Mouse (Mus musculus) midbrain, embryonic 10.5 days (tissue): ENCODE measurements around the gene Krt14. TPM values are rescaled to one million over a fixed set of nuclear protein-coding genes. Genes with fewer than 3 reads are reported as not detected.

Experiments
- DNase-seq: peaks from one replicate; pipeline ENCODE4 v3.0.0-alpha.2; 2017; ENCODE audit warnings: low spot score
- H3K27ac ChIP-seq: fragments of 300-500 bp; sonication (generic); replicated peaks from 2 replicates; pipeline ENCODE4 v1.5.1; 2016; ENCODE audit warnings: mild to moderate bottlenecking
- H3K27me3 ChIP-seq: fragments of 300-500 bp; sonication (generic); 2 replicates; pipeline ENCODE4 v1.6.1; 2016; ENCODE audit warnings: low read depth, mild to moderate bottlenecking; ENCODE audit not compliant: poor library complexity, severe bottlenecking
- H3K36me3 ChIP-seq: fragments of 300-500 bp; sonication (generic); 2 replicates; pipeline ENCODE4 v1.6.1; 2016; ENCODE audit warnings: mild to moderate bottlenecking, moderate library complexity
- H3K4me1 ChIP-seq: fragments of 300-500 bp; sonication (generic); 2 replicates; pipeline ENCODE4 v1.6.1; 2016
- H3K4me3 ChIP-seq: fragments of 300-500 bp; sonication (generic); 2 replicates; pipeline ENCODE4 v1.5.1; 2016; ENCODE audit warnings: mild to moderate bottlenecking, moderate library complexity
- H3K9me3 ChIP-seq: fragments of 300-500 bp; sonication (generic); replicated peaks from 2 replicates; pipeline ENCODE4 v1.6.1; 2016; ENCODE audit warnings: mild to moderate bottlenecking
- WGBS: fragments of 180-500 bp; shearing (Covaris S2); methylation state at CpG from one replicate; pipeline ENCODE4 v1.1.7; 2016; 5-methylcytosine and 5-hydroxymethylcytosine counted together
- polyA plus RNA-seq: library from polyadenylated mRNA; unstranded; fragments of >200 nt; fragmentation: Nextera tagmentation; extraction: Ambion mirVana; gene quantifications from 2 replicates; pipeline ENCODE4 v1.2.1, GENCODE M21; 2016

Gene Krt14
- polyA plus RNA-seq, 1 experiment from 2014 or later, result 1.2 TPM

- no peaks in the 10 kb centered on the region for H3K36me3 ChIP-seq
- no peaks in the 10 kb centered on the region for H3K4me1 ChIP-seq
- WGBS, result 70% methylated on average over 9 of the region's 9 CpGs
- H3K4me3 ChIP-seq, result no peak within 1 kb of the TSS
- no peak within 1 kb of the TSS for H3K27ac ChIP-seq
- no peaks in the 10 kb centered on the region for H3K27me3 ChIP-seq
- DNase-seq, result no peak
- H3K9me3 ChIP-seq, result no peaks in the 10 kb centered on the region
These were observed 14.4 kb downstream of the Krt14 start, which contains the start of gene Krt9 for GRCm38 (mm10) chr11:100192992-100193391. Gene Krt9 (minus strand): TSS chr11:100193246.

- 97% methylated on average over 3 of the region's 3 CpGs for WGBS
- Histone ChIP-seq H3K27ac (no peak overlapping the region), H3K4me3 (no peak overlapping the region), H3K9me3 (no peaks in the 10 kb centered on the region), H3K36me3 (no peaks in the 10 kb centered on the region), H3K4me1 (no peaks in the 10 kb centered on the region), H3K27me3 (no peaks in the 10 kb centered on the region)
- DNase-seq, result no peak
These were observed 15.5 kb downstream of the Krt14 start for GRCm38 (mm10) chr11:100191820-100192219.

- Histone ChIP-seq H3K9me3 (no peaks in the 10 kb centered on the region), H3K4me3 (no peak overlapping the region), H3K27me3 (no peaks in the 10 kb centered on the region), H3K36me3 (no peaks in the 10 kb centered on the region), H3K4me1 (0 out of 2 replicates have a peak, but pooled peaks cover 5% of the 10 kb centered on the region), H3K27ac (no peak overlapping the region)
- 88% methylated on average over 8 of the region's 8 CpGs for WGBS
- DNase-seq, result no peak
These were observed 20.6 kb downstream of the Krt14 start for GRCm38 (mm10) chr11:100186736-100187135.

GRCm38 (mm10) chr11:100181725-100182124 lies 25.6 kb downstream of the Krt14 start:
- Histone ChIP-seq H3K4me1 (0 out of 2 replicates have a peak, but pooled peaks cover 5% of the 10 kb centered on the region), H3K4me3 (no peak overlapping the region), H3K27me3 (no peaks in the 10 kb centered on the region), H3K27ac (no peak overlapping the region), H3K9me3 (no peaks in the 10 kb centered on the region), H3K36me3 (no peaks in the 10 kb centered on the region)
- WGBS, result 84% methylated on average over 7 of the region's 7 CpGs
- DNase-seq, result no peak

- Histone ChIP-seq H3K4me3 (no peak overlapping the region), H3K27ac (no peak overlapping the region), H3K4me1 (0 out of 2 replicates have a peak, but pooled peaks cover 5% of the 10 kb centered on the region), H3K36me3 (no peaks in the 10 kb centered on the region), H3K9me3 (no peaks in the 10 kb centered on the region), H3K27me3 (no peaks in the 10 kb centered on the region)
- DNase-seq, result no peak
- 75% methylated on average over 3 of the region's 3 CpGs for WGBS
These were observed 28.1 kb downstream of the Krt14 start for GRCm38 (mm10) chr11:100179260-100179659.

- DNase-seq, result no peak
- 83% methylated on average over 5 of the region's 5 CpGs for WGBS
- Histone ChIP-seq H3K4me3 (no peak overlapping the region), H3K27ac (no peak overlapping the region), H3K9me3 (no peaks in the 10 kb centered on the region), H3K36me3 (no peaks in the 10 kb centered on the region), H3K4me1 (0 out of 2 replicates have a peak, but pooled peaks cover 5% of the 10 kb centered on the region), H3K27me3 (no peaks in the 10 kb centered on the region)
These were observed 29.0 kb downstream of the Krt14 start for GRCm38 (mm10) chr11:100178307-100178706.

- 82% methylated on average over 9 of the region's 9 CpGs for WGBS
- Histone ChIP-seq H3K4me1 (no peaks in the 10 kb centered on the region), H3K9me3 (no peaks in the 10 kb centered on the region), H3K27ac (no peak overlapping the region), H3K4me3 (no peak overlapping the region), H3K27me3 (no peaks in the 10 kb centered on the region), H3K36me3 (no peaks in the 10 kb centered on the region)
- DNase-seq, result no peak
These were observed 30.6 kb downstream of the Krt14 start for GRCm38 (mm10) chr11:100176791-100177190.

GRCm38 (mm10) chr11:100168765-100169762 lies 38.3 kb downstream of the Krt14 start:
- Histone ChIP-seq H3K27me3 (no peaks in the 10 kb centered on the region), H3K4me3 (no peak overlapping the region), H3K27ac (peak overlapping the region; percentile 81), H3K36me3 (no peaks in the 10 kb centered on the region), H3K4me1 (peaks cover 8% of the 10 kb centered on the region; the same call in 1 of the 2 replicates), H3K9me3 (no peaks in the 10 kb centered on the region)
- 32% methylated on average over 14 of the region's 14 CpGs for WGBS
- peak; percentile 86 for DNase-seq

GRCm38 (mm10) chr11:100168071-100168470 lies 39.3 kb downstream of the Krt14 start:
- H3K27ac ChIP-seq, result peak overlapping the region; percentile 4; the same call in 1 of the 2 replicates
- H3K36me3 ChIP-seq, result no peaks in the 10 kb centered on the region
- WGBS, result 83% methylated on average over 8 of the region's 8 CpGs
- no peak overlapping the region for H3K4me3 ChIP-seq
- no peaks in the 10 kb centered on the region for H3K27me3 ChIP-seq
- H3K9me3 ChIP-seq, result no peaks in the 10 kb centered on the region
- H3K4me1 ChIP-seq, result peaks cover 8% of the 10 kb centered on the region; the same call in 1 of the 2 replicates
- DNase-seq, result no peak

- Histone ChIP-seq H3K27me3 (no peaks in the 10 kb centered on the region), H3K4me3 (no peak overlapping the region), H3K9me3 (no peaks in the 10 kb centered on the region), H3K36me3 (no peaks in the 10 kb centered on the region), H3K27ac (no peak overlapping the region), H3K4me1 (peaks cover 7% of the 10 kb centered on the region; the same call in 1 of the 2 replicates)
- no peak for DNase-seq
- 64% methylated on average over 7 of the region's 7 CpGs for WGBS
These were observed 43.0 kb downstream of the Krt14 start for GRCm38 (mm10) chr11:100164392-100164791.

GRCm38 (mm10) chr11:100157908-100158477 lies 49.4 kb downstream of the Krt14 start:
- DNase-seq, result no peak
- Histone ChIP-seq H3K4me1 (no peaks in the 10 kb centered on the region), H3K9me3 (no peaks in the 10 kb centered on the region), H3K27me3 (no peaks in the 10 kb centered on the region), H3K27ac (no peak overlapping the region), H3K4me3 (no peak overlapping the region), H3K36me3 (no peaks in the 10 kb centered on the region)
- 78% methylated on average over 6 of the region's 6 CpGs for WGBS

GRCm38 (mm10) chr11:100157331-100157730 lies 50.0 kb downstream of the Krt14 start:
- no peak for DNase-seq
- no peaks in the 10 kb centered on the region for H3K9me3 ChIP-seq
- H3K27ac ChIP-seq, result no peak overlapping the region
- no peaks in the 10 kb centered on the region for H3K4me1 ChIP-seq
- H3K4me3 ChIP-seq, result no peak overlapping the region
- H3K27me3 ChIP-seq, result no peaks in the 10 kb centered on the region
- no peaks in the 10 kb centered on the region for H3K36me3 ChIP-seq
- WGBS, result 85% methylated on average over 3 of the region's 3 CpGs
